Mouse (Mus musculus) adrenal gland, postnatal 36 days (tissue): ENCODE measurements around the gene Tk1. TPM values are rescaled to one million over a fixed set of nuclear protein-coding genes. Genes with fewer than 3 reads are reported as not detected.
"Not testable (repeated sequence)": the region's sequence is repeated elsewhere in the genome, so short reads cannot be mapped to it uniquely, and the experiment has no call there.

Source experiments
- DNase-seq, 2 experiments: peaks; one replicate each; pipeline ENCODE4 v3.0.0; 2021; ENCODE audit warnings: mixed read lengths in 1 of 2
- total RNA-seq, 2 experiments: library from RNA; stranded (reverse); gene quantifications; 2 replicates each; pipeline ENCODE4 v1.2.3; 2021

Tk1 gene
- total RNA-seq, 2 experiments from 2014 or later, result 7.9 to 8.8 TPM

GRCm38 (mm10) chr11:117847593-117848215, 21.8 kb upstream of the Tk1 start:
- no peak for DNase-seq

- no peak for DNase-seq
Observed at GRCm38 (mm10) chr11:117846640-117847039, 20.7 kb upstream of the Tk1 start.

GRCm38 (mm10) chr11:117845651-117846050, 19.8 kb upstream of the Tk1 start:
- DNase-seq, result no peak

- DNase-seq, result no peak
Observed at GRCm38 (mm10) chr11:117844997-117845396, 19.1 kb upstream of the Tk1 start.

- no peak for DNase-seq
Observed at GRCm38 (mm10) chr11:117843434-117843833, 17.5 kb upstream of the Tk1 start.

GRCm38 (mm10) chr11:117840910-117841309, 15.0 kb upstream of the Tk1 start:
- peak; percentile 44 to 53 for DNase-seq

GRCm38 (mm10) chr11:117839021-117839420, 13.1 kb upstream of the Tk1 start:
- no peak for DNase-seq

GRCm38 (mm10) chr11:117838572-117838971, 12.7 kb upstream of the Tk1 start:
- no peak for DNase-seq

GRCm38 (mm10) chr11:117836306-117836705, 10.4 kb upstream of the Tk1 start:
- peak in 1 of 2 experiments; percentile 59 for DNase-seq

GRCm38 (mm10) chr11:117834086-117834485, 8.2 kb upstream of the Tk1 start:
- DNase-seq, result no peak

GRCm38 (mm10) chr11:117833509-117833908, 7.6 kb upstream of the Tk1 start:
- not testable (repeated sequence) for DNase-seq

- DNase-seq, result peak; percentile 65 to 83
Observed at GRCm38 (mm10) chr11:117832086-117832969, 6.4 kb upstream of the Tk1 start.

- DNase-seq, result no peak
Observed at GRCm38 (mm10) chr11:117830401-117830800, 4.5 kb upstream of the Tk1 start.

GRCm38 (mm10) chr11:117829671-117830215, 3.9 kb upstream of the Tk1 start:
- peak; percentile 33 to 61 for DNase-seq

GRCm38 (mm10) chr11:117828888-117829604, 3.2 kb upstream of the Tk1 start:
- DNase-seq, result peak; percentile 41 to 53

- peak in 1 of 2 experiments; percentile 29 for DNase-seq
Observed at GRCm38 (mm10) chr11:117828149-117828887, 2.4 kb upstream of the Tk1 start.

- no peak for DNase-seq
Observed at GRCm38 (mm10) chr11:117827386-117827785, 1.5 kb upstream of the Tk1 start.

- DNase-seq, result no peak
Observed at GRCm38 (mm10) chr11:117826916-117827315, 1.0 kb upstream of the Tk1 start.

- DNase-seq, result no peak
Observed at GRCm38 (mm10) chr11:117826164-117826563, 272 bp upstream of the Tk1 start.

- peak; percentile 82 to 85 for DNase-seq
Observed at GRCm38 (mm10) chr11:117824060-117824969, 1.6 kb downstream of the Tk1 start.

- DNase-seq, result no peak
Observed at GRCm38 (mm10) chr11:117823411-117823810, 2.5 kb downstream of the Tk1 start.
